Mouse (Mus musculus): ENCODE measurements around the gene Elfn2.
A peak's percentile ranks its signal among the peaks of the same experiment; 100 is the strongest.

Elfn2 gene

DNA sequence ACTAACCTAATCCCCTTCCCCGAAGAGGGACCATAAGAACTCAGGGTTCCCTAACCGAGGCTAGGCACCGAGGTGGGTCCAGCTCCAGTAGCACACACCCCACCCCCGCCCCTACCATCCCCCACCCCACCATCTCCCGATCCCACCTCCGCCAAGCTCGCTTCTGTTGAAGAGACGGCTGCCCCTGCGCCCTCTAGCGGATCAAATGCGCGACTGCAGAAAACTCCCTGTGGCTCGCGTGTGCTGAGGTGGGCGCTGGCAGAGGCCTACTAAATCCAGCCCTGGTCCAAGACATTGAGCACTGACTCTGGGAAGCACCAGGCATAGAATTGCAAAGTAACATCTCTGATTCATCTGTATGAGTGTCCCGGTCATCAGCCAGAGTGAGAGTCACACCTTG is 1.5 kb upstream of the Elfn2 start:
- DNase-seq, result peak; percentile 87

- peak; percentile 24 for DNase-seq
Observed at GRCm38 (mm10) chr15:78719416-78719815, 845 bp upstream of the Elfn2 start.

DNA sequence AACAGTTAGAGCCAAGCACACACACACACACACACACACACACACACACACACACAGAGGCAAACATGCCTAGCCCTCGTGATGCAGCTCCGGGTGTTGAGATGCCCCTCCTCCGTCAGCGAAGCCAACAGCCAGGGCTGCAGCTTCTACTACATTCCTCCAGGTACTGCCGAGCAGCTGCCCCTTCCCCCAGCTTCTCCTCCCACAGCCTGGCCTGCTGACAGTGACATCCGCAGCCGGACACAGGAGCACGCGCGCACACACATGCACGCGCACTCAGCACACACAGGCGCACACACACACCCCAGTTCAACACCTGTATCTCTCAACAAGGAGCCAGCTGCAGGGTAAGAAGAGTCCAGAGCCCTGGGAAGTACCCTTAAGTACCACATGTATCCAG is 1.6 kb downstream of the Elfn2 start:
- DNase-seq, result no peak

- no peak for DNase-seq
Observed at GRCm38 (mm10) chr15:78715856-78716255, 2.7 kb downstream of the Elfn2 start.

DNA sequence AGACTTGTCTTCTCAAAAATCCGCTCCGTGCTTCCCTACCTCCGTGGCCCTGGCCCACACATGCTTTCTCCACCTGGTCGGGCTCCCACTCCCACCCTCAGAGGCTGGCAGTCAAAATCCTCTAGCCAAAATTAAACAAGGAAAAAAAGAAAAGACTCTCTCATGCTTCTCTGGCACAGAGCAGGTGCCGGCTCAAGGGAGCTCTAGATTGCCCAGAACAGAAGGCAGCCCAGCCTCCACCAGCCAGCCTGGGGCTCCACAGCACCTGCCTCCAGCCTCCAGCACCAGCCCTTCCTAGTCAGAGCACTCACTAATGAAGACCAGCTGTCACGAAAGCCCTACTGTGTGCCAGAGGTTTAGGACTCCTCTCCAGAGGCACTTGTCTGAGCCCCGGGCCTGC is 4.8 kb downstream of the Elfn2 start:
- no peak for DNase-seq

DNA sequence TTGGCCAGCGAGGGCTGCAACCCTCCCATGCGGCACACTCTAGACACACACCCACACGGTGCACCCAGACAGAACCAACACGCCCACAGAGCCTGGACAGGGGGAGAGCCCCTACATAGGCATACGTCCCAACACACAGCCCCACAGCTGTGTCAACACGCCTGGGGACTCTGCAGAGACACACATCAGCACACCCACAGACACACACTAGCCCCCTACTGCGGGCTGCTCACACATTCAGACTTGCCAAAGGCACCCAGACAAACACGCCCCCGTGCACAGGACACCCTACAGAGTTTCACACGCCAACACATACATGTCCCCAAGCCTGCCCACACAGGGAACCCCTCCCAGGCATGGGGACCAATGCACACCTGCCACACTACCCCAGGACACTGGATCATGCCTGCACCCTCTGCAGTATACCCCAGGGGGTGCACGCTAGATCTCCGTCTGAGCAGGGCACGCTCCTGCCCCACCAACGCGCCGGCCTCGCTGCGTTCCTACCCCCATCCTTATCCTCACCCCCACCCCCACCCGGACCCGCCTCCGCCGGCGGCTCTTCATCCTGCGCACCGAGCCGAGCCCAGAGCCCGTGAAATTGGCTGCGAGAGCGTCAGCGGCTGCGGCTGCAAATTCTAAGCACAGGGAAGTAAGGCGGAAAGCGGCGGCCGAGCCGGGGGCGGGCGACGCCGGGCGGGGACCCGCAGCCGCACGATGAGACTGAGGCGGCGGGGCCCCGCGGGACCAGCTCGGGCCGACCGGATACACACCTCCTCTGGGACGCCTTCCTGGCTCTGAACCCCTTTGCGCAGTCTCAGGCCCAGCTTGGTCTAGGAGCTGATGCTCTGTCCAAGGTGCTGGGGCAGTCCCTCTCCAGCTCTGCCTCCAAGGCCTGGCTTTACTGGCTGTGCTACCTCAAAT is 6.0 kb downstream of the Elfn2 start:
- peak; percentile 64 for DNase-seq

DNA sequence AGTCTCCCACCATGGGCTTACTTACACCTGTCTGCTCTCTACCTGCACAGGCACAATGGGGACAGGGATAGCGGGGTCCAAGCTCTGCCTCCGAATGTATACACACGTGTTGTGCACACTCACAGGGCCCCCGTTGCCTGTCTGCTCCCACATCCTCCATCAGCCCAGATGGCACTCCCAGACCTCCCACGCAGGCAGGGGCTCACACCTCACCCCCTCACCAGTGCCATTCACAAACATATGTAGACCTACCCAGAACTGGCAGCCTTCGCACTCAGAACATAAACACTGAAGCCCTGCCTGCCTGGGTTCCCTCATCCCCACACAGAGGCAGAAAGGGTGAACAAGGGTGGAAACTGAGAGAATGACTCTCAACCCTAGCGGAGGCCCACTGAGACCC is 6.6 kb downstream of the Elfn2 start:
- DNase-seq, result no peak

DNA sequence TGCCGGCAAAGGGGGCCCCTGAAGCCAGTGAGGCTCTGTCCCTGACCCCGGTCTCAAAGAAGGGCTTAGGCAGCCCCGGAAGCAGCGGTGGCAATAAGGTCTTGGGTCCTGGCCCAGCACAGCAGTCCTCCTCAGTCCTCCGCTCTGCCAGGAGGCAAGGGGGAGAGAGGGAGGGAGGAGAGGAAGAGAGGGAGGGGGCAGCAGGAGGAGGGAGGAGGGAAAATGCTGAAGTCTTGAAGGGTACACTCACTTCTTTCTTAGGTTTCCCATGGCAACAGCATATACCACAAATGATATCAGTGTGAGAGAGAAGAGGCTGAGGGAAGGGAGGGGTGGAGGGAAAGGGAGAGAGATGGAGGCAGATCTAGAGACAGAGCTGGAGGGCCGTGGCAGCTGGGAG is 7.9 kb downstream of the Elfn2 start:
- DNase-seq, result no peak

DNA sequence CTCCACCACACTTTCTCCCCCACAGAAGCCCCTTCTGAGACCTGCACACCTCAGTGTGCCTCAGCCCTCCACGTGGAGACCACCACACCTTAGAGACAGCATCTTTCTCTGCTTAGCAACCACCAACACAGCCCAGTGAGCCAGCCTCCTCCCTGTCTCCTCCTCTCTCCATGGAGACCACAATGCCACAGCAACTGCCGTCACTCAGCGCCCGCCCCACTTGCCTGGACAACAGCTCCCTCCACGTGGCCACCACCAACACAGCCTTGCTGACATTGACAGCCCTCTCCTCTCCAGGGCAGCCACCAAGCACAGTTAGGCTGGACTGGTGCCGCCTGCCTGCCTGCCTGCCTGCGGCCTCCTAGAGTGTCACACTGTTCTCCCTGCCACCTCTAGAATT is 8.8 kb downstream of the Elfn2 start:
- DNase-seq, result peak; percentile 47

DNA sequence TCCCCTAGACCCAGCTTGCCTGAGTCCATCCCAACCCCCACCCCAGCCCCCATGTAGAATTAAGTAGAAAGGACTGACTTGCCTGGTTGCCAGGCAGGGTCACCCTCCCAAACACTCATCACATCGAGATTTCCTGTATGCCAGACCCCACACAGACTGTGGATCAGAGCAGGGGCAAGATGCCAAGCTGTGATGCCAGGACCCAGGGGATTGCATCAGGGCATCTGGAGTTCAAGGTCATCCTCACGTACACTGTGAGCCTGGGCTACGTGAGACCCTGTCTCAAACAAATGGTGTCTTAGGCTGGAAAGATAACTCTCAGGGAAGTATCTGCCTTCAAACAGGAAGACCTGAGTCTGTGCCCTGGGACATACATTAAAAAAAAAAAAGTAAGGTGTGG is 11.9 kb downstream of the Elfn2 start:
- no peak for DNase-seq

GRCm38 (mm10) chr15:78704824-78705223 is 13.7 kb downstream of the Elfn2 start:
- DNase-seq, result no peak

DNA sequence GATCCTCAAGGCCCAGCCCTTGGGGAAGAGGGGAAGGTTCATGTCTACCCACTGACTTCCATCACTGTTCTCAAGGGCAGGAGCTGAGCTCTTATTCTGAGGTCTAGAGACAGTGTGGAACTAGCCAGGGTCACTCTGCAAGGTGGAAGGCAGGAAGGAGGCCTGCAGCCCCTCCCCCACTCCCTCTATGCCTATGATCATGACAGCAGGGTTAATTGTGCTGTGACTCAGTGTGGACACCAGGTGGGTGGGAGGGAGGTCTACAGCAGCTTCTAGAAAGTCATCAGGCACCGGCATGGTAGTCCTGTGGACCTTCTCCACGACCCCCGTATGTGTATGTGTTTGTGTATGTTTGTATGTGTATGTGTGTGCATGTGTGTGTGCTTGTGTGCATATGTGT is 14.6 kb downstream of the Elfn2 start:
- no peak for DNase-seq

GRCm38 (mm10) chr15:78700420-78700819 is 18.2 kb downstream of the Elfn2 start:
- no peak for DNase-seq

DNA sequence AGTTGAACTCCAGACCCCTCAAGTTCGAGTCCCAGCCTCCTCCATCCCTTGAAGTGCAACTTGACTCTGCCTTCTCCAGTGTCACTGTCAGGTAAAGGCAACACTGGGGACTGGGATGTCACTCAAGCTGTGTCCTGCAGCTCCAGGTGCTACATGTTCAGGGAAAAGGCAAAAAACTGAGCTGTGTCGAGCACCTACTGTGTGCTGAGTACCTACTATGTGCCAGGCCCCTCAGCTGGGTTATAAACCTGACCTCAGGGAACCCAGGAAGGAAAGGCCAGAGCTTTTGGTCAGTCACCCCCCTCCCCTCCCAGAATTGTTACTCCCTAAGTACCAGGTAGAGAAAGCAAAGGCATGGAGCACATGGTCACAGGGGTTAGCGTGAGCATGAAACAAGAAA is 19.1 kb downstream of the Elfn2 start:
- no peak for DNase-seq

DNA sequence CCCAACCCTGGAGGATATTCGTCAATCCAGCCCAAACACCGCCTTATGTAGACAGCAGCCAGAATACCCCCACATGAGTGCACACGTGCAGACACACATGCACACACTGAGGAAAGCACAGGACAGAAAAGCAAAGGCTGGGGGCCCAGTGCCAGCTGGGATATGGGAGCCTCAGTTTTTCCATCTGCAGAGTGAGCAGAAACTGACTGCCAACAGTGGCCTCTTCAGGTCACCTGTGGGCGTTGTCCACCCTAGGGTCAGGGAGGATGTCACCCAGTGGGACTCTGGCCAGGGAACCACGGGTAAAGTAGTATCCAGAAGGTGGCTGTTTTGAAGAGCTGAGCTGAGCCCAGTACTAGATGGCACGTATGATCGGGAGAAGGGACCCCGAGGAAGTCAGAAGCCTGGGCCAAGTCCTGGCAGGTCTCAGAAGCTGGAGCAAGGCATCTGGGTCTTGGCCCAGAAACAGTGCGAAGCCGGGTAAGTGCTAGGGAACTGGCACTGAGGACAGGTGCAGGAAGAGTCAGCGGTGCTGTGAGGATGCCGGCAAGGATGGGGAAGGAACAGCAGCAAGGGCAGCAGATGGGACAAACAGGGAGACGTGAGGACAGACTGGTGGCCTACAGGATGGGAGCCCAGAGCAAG is 20.0 kb downstream of the Elfn2 start:
- no peak for DNase-seq

- no peak for DNase-seq
Observed at GRCm38 (mm10) chr15:78698084-78698483, 20.5 kb downstream of the Elfn2 start.

DNA sequence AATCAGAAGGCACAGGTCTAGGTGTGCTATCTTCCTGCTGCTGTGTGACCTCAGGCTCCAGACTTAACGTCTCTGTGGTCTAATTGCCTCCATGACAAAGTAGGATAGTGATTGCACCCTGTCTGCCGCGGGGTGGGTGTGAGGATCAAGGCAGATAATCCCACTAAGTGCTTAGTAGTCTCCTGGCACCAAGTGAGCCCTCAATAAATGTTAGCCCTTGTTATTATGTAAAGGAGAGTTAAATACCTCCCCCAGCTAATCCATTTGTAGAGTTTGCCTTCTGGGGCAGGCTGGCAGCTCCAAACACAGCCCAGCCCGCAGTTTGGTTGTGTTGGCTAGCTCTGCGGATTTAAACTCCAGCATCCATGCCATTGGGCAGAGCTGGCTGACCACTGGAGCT is 22.8 kb downstream of the Elfn2 start:
- DNase-seq, result no peak

DNA sequence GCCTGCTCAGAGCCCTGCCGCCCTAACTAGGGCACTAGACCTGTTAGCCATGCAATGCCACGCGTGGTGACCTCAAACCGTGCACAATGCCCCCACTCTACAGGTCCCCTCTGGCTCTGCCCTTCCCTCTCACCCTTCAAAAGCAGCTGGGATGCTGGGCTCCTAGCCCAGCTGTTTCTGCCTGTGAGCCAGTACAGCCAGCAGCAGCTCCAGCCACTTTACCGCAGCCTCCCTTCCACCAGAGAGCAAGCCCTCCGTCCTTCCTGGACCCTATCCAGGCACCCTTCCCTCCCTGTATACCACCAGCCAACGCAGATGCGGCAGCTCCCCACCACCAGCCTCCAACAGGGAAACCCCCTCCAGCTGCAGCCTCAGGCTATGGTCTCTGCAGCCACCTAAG is 26.1 kb downstream of the Elfn2 start:
- no peak for DNase-seq

GRCm38 (mm10) chr15:78690716-78691115 is 27.9 kb downstream of the Elfn2 start:
- no peak for DNase-seq

DNA sequence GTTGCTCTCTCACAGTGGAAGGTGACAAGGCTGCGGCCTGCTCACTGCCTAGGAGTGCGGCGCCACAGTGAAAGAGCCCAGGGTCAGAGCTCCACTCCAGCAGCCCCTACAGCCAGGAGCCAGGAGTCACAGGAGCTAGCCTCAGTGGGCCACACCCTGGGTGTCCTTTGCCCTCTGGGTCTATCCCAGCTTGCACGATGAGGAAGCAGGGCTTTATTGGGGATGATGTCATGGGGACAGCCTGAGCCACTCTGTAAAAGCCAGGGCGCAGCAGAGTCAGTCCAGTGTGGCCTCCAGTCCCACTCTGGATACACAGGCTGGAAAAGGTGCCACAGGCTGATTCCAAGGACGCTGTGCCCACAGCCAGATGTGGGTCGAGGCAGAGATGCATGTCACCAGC is 31.7 kb downstream of the Elfn2 start:
- no peak for DNase-seq

GRCm38 (mm10) chr15:78684111-78684510 is 34.5 kb downstream of the Elfn2 start:
- peak; percentile 55 for DNase-seq

- peak; percentile 46 for DNase-seq
Observed at GRCm38 (mm10) chr15:78683474-78683873, 35.1 kb downstream of the Elfn2 start.

DNA sequence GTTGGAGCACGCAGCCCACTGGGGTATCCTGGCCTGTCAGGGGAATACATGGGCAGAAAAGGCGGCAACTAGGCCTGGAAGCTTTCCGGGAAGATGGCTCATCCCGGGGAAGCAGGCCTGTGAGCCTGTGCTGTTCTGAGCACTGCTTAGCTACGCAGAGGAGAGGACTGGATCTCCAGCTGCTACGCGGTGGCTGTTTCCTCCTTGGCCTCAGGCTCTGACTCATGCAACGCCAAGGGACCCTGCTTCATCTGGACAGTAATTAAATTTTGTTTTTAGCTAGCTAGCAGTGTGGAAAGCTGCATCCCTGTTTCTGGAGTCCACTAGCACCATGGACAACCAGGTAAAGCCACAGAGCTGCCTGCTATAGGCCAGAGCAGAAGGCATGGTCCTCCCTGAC is 36.8 kb downstream of the Elfn2 start:
- no peak for DNase-seq

GRCm38 (mm10) chr15:78681301-78681700 is 37.3 kb downstream of the Elfn2 start:
- DNase-seq, result no peak

DNA sequence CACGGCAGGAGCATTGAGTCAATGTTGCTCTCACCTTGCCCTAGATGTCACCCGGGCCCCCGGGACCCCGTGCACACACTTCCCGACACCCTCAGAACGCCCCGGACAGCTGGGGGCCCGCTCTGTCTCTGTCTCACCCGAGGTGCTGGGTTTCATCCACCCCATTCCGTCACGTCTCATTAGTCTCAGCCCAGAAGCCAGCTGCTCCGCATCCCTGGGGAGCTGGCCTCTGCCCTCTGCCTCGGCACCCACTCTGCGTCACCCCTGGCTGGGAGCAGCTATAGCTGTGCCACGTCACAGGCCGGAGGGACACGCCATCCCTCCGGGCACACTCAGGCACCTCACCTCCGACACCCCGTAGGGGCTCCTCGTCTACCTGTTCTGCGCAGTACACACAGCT is 38.3 kb downstream of the Elfn2 start:
- DNase-seq, result peak; percentile 21
